ENCODE assay signal across 17 mouse cellular contexts in the genomic region with DNA sequence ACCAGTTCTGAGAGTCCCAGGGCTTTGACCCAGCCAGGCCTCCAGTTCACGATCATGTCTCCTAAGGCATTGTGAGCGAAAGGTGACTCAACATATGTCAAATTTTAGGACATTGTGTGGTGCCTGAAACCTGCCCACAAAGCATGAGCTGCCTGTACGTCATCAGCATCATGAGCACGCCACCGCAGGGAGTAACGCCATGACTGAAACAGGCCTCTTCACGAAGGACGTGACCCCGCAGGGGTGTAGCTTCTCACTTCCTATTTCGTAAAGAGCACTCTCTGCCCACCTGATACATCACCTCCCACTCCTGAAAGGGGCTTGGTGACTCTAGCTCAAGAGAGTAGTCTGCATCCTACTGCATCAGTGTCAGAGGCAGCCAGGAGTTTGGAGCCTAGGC. TPM values are rescaled to one million over a fixed set of nuclear protein-coding genes. Genes with fewer than 3 reads are reported as not detected.
"Had no signal": no experiment of that assay in that cellular context is flagged by ENCODE, and none has a peak within 500 bp of the region (broad histone marks: within the 10 kb centered on the region; RNA-seq: fewer than 3 reads in every experiment).

No protein-coding gene starts in this region.

- H3K4me3 ChIP-seq: neural tube, embryonic 12.5 days; neural tube, embryonic 13.5 days; neural tube, embryonic 15.5 days; stomach, embryonic 15.5 days had no signal

- H3K9ac ChIP-seq: neural tube, embryonic 12.5 days; neural tube, embryonic 13.5 days; neural tube, embryonic 15.5 days; stomach, embryonic 15.5 days had no signal

- H3K4me2 ChIP-seq: neural tube, embryonic 12.5 days; neural tube, embryonic 13.5 days; neural tube, embryonic 15.5 days; stomach, embryonic 15.5 days had no signal

- H3K36me3 ChIP-seq: neural tube, embryonic 12.5 days; neural tube, embryonic 13.5 days; neural tube, embryonic 15.5 days; stomach, embryonic 15.5 days had no signal

- H3K27me3 ChIP-seq: stomach, embryonic 15.5 days had no signal

- H3K9me3 ChIP-seq: neural tube, embryonic 12.5 days; neural tube, embryonic 13.5 days; neural tube, embryonic 15.5 days; stomach, embryonic 15.5 days had no signal

- DNase-seq: retina, postnatal 1 day; right cerebral cortex, postnatal 14 days; right cerebral cortex, postnatal 25 days; right cerebral cortex, postnatal 4 days; spleen, adult 18-20 months; thymus, adult 18-20 months; thymus, adult 2 months; thymus, postnatal 14 days; thymus, postnatal 25 days; thymus, postnatal 36 days; thymus, postnatal 4 days had no signal

- H3K27ac ChIP-seq: neural tube, embryonic 12.5 days; neural tube, embryonic 13.5 days; neural tube, embryonic 15.5 days; stomach, embryonic 15.5 days; stomach, postnatal 0 days had no signal

RNA-seq across cellular contexts. Expression of a gene that starts 39.2 kb away (rescaled TPM):
- total RNA-seq: neutrophil, adult 5-6 weeks had no signal

RNA-seq across cellular contexts. Expression of a gene that starts 45.0 kb away (rescaled TPM):
- total RNA-seq: neutrophil, adult 5-6 weeks had no signal
